Mouse (Mus musculus): ENCODE measurements at regions not wholly inside any gene's neighbourhood (a gene's known extent, or its start where the extent isn't known, plus 50 kb on each side); places are given as distances from the start of the nearest gene placed in this dataset.
A peak's percentile ranks its signal among the peaks of the same experiment; 100 is the strongest.

- DNase-seq (ENCODE audit: low spot score in 2 of 2): no peak
Measured at GRCm38 (mm10) chr1:152313480-152313879, 73.0 kb downstream of the Tsen15 start.

DNA sequence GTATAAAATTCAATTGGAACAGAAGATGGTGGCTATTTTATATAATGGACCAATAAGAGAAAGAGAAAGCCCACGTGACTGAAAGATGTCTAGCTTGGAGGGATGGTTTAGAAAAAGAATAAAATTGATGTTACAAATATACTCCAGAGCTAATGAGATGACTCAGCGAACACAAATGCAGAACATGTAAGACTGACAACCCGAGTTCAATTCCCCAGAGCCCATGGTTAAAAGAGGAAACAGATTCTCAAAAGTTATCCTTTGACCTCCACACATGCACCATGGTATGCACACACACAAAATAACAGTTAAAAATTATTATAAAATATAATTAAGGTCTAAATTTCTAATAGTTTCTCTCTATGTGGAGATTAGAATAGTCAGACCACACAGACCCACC lies 81.0 kb downstream of the Tsen15 start:
- DNase-seq (ENCODE audit: low spot score in 2 of 2): no peak

DNA sequence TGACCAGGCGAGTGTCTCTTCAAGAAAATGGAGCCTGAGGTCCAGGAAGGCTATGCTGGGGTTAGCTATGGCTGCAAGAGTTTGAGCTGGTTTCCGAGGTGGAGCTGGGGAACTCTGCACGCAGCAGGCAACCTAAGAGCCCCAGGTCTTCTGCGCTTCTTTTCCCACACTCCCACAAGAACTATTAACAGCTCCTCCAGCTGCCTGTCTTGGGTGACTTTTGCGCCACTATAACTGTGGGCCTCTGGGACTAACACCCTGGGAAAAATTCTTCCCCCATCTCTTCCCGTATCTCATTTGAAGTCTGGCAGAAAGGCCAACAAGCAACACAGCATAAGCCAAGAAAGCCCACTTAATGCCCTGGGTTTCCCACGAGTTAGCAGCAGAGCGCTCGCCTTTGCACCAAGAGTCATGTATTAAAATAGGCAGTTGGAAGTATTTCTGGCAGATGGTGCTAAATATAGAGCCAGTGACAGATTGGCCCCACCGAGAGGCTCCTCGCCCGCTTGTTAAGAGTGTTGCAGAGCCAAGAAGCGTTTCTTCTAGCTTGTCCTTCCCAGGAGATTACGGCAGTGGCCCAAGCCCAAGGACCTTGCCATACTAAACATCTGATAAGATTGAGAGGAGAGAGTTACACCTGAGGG lies 81.9 kb downstream of the Tsen15 start:
- peak; percentile 36 to 61 for DNase-seq (ENCODE audit: low spot score in 2 of 2)

DNA sequence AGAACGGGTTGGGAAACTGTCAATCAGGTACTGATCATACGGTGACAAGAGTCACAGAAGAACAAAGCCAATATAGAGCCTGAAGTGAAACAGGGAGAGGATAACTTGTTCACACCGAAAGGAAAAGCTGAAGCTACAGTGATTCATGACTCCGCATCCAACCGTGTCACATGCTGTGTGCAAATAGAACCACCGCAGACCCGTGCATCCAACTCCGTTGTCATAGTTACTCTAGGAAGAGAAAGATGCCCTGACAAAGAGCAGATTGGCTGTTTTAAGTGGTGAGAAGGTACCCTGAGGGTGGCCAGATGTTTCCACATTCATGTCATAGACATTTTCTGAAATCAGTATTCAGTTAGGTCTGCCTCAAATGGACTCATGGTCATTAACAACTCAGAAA lies 85.1 kb downstream of the Tsen15 start:
- no peak for DNase-seq (ENCODE audit: low spot score in 2 of 2)

GRCm38 (mm10) chr1:152292196-152292736 lies 94.2 kb downstream of the Tsen15 start:
- no peak for DNase-seq (ENCODE audit: low spot score in 2 of 2)

- peak; percentile 37 to 49 for DNase-seq (ENCODE audit: low spot score in 2 of 2)
Measured at GRCm38 (mm10) chr1:152290768-152291167, 95.7 kb downstream of the Tsen15 start.

- DNase-seq (ENCODE audit: low spot score in 2 of 2): no peak
Measured at GRCm38 (mm10) chr1:152287566-152288490, 98.7 kb downstream of the Tsen15 start.

GRCm38 (mm10) chr1:152286677-152287076 lies 99.8 kb downstream of the Tsen15 start:
- no peak for DNase-seq (ENCODE audit: low spot score in 2 of 2)

DNA sequence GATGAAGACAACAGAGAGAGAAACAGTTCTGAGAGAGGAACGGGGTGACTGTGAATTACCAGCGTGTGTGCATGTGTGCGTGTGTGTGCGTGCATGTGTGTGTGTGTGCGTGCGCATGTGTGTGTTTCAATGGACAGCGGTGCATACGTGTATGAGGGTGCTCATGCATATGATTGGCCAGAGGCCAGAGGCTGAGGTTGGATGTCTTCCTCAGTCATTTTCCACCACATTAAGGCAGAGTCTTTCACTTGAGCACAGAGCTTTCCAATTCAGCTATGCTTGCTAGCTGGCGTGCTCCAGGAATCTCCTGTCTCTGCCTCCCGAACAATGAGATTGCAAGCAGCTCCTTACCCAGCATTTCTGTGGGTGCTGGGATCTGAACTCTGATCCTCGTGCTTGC lies 104.4 kb downstream of the Tsen15 start:
- no peak for DNase-seq (ENCODE audit: low spot score in 2 of 2)

GRCm38 (mm10) chr1:152281201-152281600 lies 105.3 kb downstream of the Tsen15 start:
- DNase-seq (ENCODE audit: low spot score in 2 of 2): no peak

DNA sequence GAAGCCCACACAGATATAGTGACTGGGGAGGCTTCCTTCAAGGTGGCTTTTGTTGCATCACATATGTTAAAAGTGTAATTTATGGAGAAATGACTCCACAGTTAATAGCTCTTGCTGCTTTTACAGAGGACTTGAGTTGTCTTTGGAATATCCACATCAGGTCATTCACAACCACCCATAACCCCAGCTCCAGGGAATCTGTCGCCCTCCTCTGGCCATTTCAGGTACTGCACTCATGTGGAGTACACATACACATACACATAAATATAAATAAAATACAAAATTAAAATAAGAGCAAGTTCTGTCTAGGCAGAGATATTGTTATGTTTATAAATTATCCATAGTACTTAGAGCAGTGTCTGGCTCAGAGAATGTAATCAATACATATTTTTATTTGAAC lies 106.5 kb downstream of the Tsen15 start:
- DNase-seq (ENCODE audit: low spot score in 2 of 2): no peak

DNA sequence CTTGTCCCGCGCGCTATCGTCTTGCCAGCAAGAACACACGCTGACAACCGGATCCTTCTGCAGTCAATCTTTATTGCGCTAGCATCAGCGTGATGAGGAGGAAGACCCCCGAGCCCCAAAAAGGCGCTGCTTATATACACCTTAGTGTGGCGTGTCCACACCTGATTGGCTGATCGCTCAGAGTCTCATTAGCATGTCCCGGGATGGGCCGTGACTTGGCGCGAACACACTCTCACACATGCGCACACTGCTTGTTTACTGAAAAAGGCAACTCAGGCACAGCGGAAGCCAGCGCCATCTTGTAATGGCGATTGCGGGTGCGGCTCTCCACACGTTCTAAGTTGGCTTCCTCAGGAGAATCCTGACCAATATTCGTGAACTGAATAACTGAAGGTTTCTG lies 111.5 kb downstream of the Tsen15 start:
- DNase-seq (ENCODE audit: low spot score in 2 of 2): no peak

DNA sequence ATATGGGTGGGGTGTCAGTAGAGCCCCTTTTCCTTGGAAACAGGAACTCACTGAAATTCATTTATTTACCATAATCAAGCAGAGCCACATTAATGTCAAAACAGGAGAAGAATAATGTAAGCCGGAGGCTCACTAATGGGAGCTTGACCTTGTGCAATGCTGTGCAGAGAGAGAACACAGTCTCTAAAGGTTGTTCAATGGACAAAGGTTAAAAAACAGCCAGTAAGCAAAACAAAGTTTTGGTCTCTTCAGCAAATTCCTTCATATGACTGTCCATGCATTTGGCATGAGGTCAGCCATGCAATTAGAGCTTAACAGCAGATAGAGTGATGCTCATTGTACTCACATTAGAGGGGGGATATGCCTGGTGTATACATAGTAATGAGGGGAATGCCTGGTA lies 113.1 kb downstream of the Tsen15 start:
- no peak for DNase-seq (ENCODE audit: low spot score in 2 of 2)

DNA sequence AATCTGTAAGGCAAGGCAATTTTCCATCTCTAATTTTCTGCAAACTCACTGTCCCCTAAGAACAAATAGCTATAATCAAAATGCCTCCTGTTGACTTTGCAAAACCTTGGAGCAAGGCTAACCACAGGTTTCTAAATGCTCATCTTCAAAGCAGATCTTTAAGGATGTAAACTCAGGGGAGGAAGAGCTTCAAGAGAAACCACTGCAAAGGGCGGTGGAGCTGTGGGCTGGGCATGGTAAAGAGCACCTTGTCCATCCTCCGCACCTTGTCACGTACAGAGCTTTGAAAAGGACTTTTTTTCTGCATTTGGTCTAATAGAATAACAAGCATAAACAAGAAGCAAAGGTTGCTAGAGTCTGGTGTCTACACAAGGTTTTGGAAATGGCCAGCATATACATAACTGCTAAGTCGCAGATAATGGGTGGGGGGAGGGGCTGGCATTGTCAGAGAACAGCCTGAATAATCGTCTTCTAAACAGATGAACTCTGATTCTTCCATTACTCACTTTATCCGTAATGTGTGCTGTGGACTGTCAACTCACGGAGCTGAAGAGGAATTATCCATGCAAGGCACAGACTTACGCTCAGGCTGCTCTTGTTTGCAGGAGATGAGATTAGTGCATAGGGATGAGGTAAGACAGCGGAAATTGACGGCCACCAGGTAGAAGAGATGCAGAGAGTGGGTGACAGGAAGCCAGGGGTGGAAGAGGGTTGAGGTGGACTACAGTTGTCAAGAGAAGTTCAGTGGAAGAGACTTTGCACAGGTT lies 116.4 kb downstream of the Tsen15 start:
- DNase-seq (ENCODE audit: low spot score in 2 of 2): no peak

GRCm38 (mm10) chr1:152266390-152266789 lies 120.1 kb downstream of the Tsen15 start:
- DNase-seq (ENCODE audit: low spot score in 2 of 2): no peak

DNA sequence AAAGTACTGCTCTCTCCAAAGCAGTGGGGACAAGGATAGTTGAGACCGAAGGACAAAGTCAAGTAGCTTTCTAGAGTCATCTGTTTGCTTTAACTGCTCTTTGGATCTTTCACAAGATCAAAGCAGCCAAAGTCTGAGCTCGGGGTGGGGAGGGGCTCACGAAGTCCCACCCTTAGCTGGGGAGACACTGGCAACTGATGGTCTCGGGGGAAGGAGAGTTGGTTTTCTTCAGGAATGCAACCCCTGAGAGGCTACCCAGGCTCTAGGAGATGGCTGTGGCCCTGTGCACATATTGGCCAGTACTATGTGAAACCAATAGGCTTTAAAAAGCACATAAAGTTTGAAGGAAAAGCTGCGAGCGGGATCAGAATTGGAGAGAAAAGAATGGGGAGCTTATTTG lies 121.5 kb downstream of the Tsen15 start:
- DNase-seq (ENCODE audit: low spot score in 2 of 2): no peak

DNA sequence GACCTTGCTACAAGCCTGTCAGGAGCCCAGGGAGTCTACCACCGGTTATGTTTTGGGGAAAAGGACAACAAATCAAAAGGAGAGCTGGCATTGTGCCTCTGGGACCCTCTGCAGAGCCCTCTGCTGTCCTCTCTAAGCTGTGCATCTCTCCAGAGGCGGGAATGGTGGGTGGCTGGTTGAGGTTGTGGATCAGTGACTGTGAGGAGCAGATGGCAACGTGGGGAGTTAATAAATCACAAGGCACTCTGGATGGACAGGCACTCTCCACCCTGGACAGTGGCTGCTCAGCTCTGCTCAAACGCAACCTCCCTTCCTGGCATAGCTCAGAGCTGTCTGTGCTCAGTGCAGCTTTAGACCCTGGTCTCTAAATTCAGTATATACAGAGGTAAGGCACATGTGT lies 125.0 kb downstream of the Tsen15 start:
- DNase-seq (ENCODE audit: low spot score in 2 of 2): no peak

- DNase-seq (ENCODE audit: low spot score in 2 of 2): no peak
Measured at GRCm38 (mm10) chr1:152260950-152261349, 125.5 kb downstream of the Tsen15 start.

DNA sequence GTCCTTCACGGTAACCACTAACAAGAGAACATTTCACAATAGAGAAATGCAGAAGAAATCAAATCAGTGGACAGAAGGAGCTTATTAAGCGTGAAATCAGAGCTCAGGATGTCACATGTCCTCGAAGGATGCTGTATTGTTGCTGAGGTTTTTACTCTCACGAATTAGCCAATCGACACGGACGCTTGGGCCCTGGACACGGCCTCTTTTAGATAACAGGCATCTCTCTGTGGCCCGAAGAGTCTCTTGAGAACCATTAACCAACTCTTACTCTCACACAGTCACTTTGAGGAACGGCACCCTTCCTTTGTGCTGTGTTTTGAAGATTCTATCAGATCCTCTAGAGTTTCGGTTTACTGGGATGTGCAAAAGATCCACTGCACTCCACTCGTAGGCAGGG lies 128.2 kb downstream of the Tsen15 start:
- DNase-seq (ENCODE audit: low spot score in 2 of 2): no peak

- DNase-seq (ENCODE audit: low spot score in 2 of 2): no peak
Measured at GRCm38 (mm10) chr1:152253906-152254305, 132.6 kb downstream of the Tsen15 start.

DNA sequence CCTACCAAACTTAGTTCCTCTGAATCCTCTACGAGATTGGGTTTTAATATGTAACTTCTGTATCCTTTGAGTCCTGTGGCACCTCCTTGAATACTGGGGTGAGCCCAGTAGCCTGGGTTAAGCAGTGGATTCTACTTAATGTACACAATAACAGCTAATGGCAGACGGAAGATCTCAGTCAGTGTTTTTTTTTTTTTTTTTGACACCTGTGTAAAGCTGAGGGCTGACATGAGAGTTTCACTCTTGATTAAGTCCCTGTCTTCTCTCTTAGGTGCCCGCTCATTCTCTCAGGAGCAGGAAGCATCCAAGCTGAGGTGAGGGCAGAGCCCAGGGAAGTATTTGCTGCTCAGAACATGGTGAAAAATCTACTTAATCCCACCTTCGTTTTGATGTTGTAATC lies 133.0 kb downstream of the Tsen15 start:
- no peak for DNase-seq (ENCODE audit: low spot score in 2 of 2)
